Mouse (Mus musculus) testis, adult 2 months (tissue): ENCODE measurements around the gene Asf1a. TPM values are rescaled to one million over a fixed set of nuclear protein-coding genes. Genes with fewer than 3 reads are reported as not detected.
"Not testable (repeated sequence)": the region's sequence is repeated elsewhere in the genome, so short reads cannot be mapped to it uniquely, and the experiment has no call there.

Source experiments
- H3K27ac ChIP-seq: fragments of 200-500 bp; 2 replicates; pipeline ENCODE4 v1.5.1; 2012; ENCODE audit warnings: low read depth, low read length; ENCODE audit not compliant: control insufficient read depth, insufficient read depth
- H3K27me3 ChIP-seq: fragments of 200-500 bp; 2 replicates; pipeline ENCODE4 v1.6.1; 2012; ENCODE audit warnings: mild to moderate bottlenecking, low read length, moderate library complexity; ENCODE audit not compliant: control insufficient read depth, insufficient read depth
- H3K36me3 ChIP-seq: fragments of 200-500 bp; 2 replicates; pipeline ENCODE4 v1.6.1; 2012; ENCODE audit warnings: mild to moderate bottlenecking, low read length; ENCODE audit not compliant: control insufficient read depth, insufficient read depth
- H3K4me1 ChIP-seq: fragments of 200-500 bp; 2 replicates; pipeline ENCODE4 v1.6.1; 2012; ENCODE audit warnings: low read length; ENCODE audit not compliant: control insufficient read depth, insufficient read depth
- H3K4me3 ChIP-seq: fragments of 200-500 bp; 2 replicates; pipeline ENCODE4 v1.5.1; 2012; ENCODE audit warnings: low read depth, mild to moderate bottlenecking, low read length, moderate library complexity, mixed read lengths; ENCODE audit not compliant: control insufficient read depth
- CTCF ChIP-seq: fragments of 200-500 bp; IDR thresholded peaks from 2 replicates; pipeline ENCODE4 v1.5.1; 2012; ENCODE audit warnings: low read depth, mild to moderate bottlenecking, inconsistent platforms, low read length, moderate library complexity; ENCODE audit not compliant: control insufficient read depth, insufficient read depth, insufficient replicate concordance
- POLR2A ChIP-seq: fragments of 200-500 bp; IDR thresholded peaks from 2 replicates; pipeline ENCODE4 v1.6.1; 2012; ENCODE audit warnings: low read depth, mild to moderate bottlenecking, inconsistent platforms, low read length, moderate library complexity; ENCODE audit not compliant: control insufficient read depth
- polyA plus RNA-seq: library from polyadenylated mRNA; depleted of rRNA; stranded (reverse); fragments of >200 nt; gene quantifications from 2 replicates; pipeline ENCODE4 v1.2.3, GENCODE M21; 2012; rRNA removed

Gene Asf1a
- polyA plus RNA-seq, 1 experiment, result 13.9 TPM

- Histone ChIP-seq H3K36me3 (no peaks in the 10 kb centered on the region; the same call in 1 of the 2 replicates), H3K4me1 (no peaks in the 10 kb centered on the region), H3K4me3 (no peak overlapping the region), H3K27ac (no peak overlapping the region), H3K27me3 (no peaks in the 10 kb centered on the region)
- no peak for TF ChIP-seq POLR2A
- no peak for TF ChIP-seq CTCF
These were observed 45.0 kb downstream of the Asf1a start for GRCm38 (mm10) chr10:53641507-53641906.

- no peak for TF ChIP-seq CTCF
- TF ChIP-seq POLR2A, result no peak
- H3K27me3 ChIP-seq, result no peaks in the 10 kb centered on the region
- H3K4me3 ChIP-seq, result no peak overlapping the region
- no peaks in the 10 kb centered on the region for H3K4me1 ChIP-seq
- no peak overlapping the region for H3K27ac ChIP-seq
- H3K36me3 ChIP-seq, result no peaks in the 10 kb centered on the region
These were observed 54.1 kb downstream of the Asf1a start for GRCm38 (mm10) chr10:53650683-53651082.

- H3K36me3 ChIP-seq, H3K4me3 ChIP-seq, H3K4me1 ChIP-seq, H3K27me3 ChIP-seq, H3K27ac ChIP-seq: not testable (repeated sequence)
These were observed 57.7 kb downstream of the Asf1a start for GRCm38 (mm10) chr10:53654239-53654638.

Other genes starting within 250 kb of the Asf1a start
- gene Cep85l, start 216.8 kb upstream of the Asf1a start, polyA plus RNA-seq, result 147 and 189 TPM in 2 replicates
- 5.7 and 6.1 TPM in 2 replicates for gene Mcm9, start 33.7 kb downstream of the Asf1a start, polyA plus RNA-seq
- gene Fam184a, start 154.4 kb downstream of the Asf1a start, polyA plus RNA-seq, result 42.9 and 50.3 TPM in 2 replicates